24 mouse cellular contexts compared by ENCODE assay signal in the genomic region with DNA sequence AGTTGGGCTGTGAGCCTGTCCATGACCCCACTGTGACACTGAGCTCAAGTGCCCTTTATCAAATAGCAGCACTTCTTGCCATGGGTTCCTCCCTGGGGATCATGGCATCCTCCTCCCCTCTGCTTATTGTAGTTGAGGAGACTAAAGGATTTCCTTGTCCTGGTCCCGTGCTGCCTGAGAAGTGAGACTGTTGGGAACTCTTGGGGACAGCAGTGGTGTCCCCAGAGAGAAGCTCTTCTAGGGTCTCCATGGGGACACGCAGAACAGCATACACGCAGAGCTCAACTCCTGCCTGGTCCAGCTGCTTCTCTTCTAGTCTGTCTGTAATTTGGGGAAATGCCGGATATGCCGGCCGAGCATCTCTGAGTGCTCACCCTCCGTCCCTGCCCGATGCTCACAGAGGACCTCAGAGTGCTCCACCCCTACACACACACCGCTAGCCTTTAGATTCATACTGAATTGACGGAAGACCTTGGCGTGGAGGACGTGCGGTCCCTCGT. TPM values are rescaled to one million over a fixed set of nuclear protein-coding genes. Genes with fewer than 3 reads are reported as not detected.
DNase-seq lines count a peak whose midpoint lies in the region; ATAC-seq and TF ChIP-seq lines count a peak whose summit lies in the region.
"Had no signal": no experiment of that assay in that cellular context is flagged by ENCODE, and none has a peak within 500 bp of the region (broad histone marks: within the 10 kb centered on the region; RNA-seq: fewer than 3 reads in every experiment).

No protein-coding gene starts in this region.

- no peaks in the 10 kb centered on the region for H3K36me3 ChIP-seq in kidney, adult 2 months (ENCODE audit: control insufficient read depth, insufficient read depth, low read length)
- 0 out of 2 replicates have a peak, but pooled peaks cover 2% of the 10 kb centered on the region for H3K36me3 ChIP-seq in hindbrain, embryonic 16.5 days (ENCODE audit: control insufficient read depth, insufficient read depth, low read length)

- H3K9ac ChIP-seq in hindbrain, embryonic 16.5 days (ENCODE audit: low read depth, low read length), result no peak overlapping the region
- H3K9ac ChIP-seq: forebrain, postnatal 0 days; hindbrain, embryonic 12.5 days; liver, postnatal 0 days; neural tube, embryonic 12.5 days had no signal

- TF ChIP-seq CTCF in kidney, adult 2 months (conservative IDR thresholded peaks at IDR 0.05; ENCODE audit: insufficient read depth, insufficient read length, low read depth, low read length), result no peak

- peaks cover 14% of the 10 kb centered on the region for H3K4me1 ChIP-seq in kidney, adult 2 months (ENCODE audit: control insufficient read depth, insufficient read depth, low read length)
- peaks cover 55% of the 10 kb centered on the region for H3K4me1 ChIP-seq in hindbrain, embryonic 16.5 days (ENCODE audit: control insufficient read depth, insufficient read depth, low read depth, low read length)

- TF ChIP-seq POLR2A in kidney, adult 2 months (IDR thresholded peaks at IDR 0.05; ENCODE audit: low read depth, low read length), result no peak

- no peak overlapping the region for H3K27ac ChIP-seq in kidney, adult 2 months (ENCODE audit: insufficient read depth, low read depth, low read length)
- no peak overlapping the region for H3K27ac ChIP-seq in hindbrain, embryonic 16.5 days (ENCODE audit: low read depth, low read length)
- H3K27ac ChIP-seq: hindbrain, embryonic 12.5 days; left cerebral cortex, adult 2 months; neural tube, embryonic 12.5 days had no signal

- 77% methylated on average over 14 of the region's 14 CpGs for WGBS in kidney, adult 2 months
- WGBS in hindbrain, embryonic 16.5 days, result 80% methylated on average over 14 of the region's 14 CpGs

- intact Hi-C loops in heart, postnatal 14 days (cut with DNase I), result no loop called here

- H3K27me3 ChIP-seq in kidney, adult 2 months (replicated peaks; ENCODE audit: control insufficient read depth, insufficient read depth, low read length), result no peaks in the 10 kb centered on the region
- 0 out of 2 replicates have a peak, but pooled peaks cover 2% of the 10 kb centered on the region for H3K27me3 ChIP-seq in hindbrain, embryonic 16.5 days (replicated peaks; ENCODE audit: control insufficient read depth, insufficient read depth, low read length)
- H3K27me3 ChIP-seq: hindbrain, embryonic 12.5 days; neural tube, embryonic 12.5 days had no signal

- H3K4me2 ChIP-seq in hindbrain, embryonic 16.5 days (ENCODE audit: low read length), result no peak overlapping the region
- H3K4me2 ChIP-seq: hindbrain, embryonic 12.5 days; liver, embryonic 11.5 days; neural tube, embryonic 12.5 days had no signal

- peak; percentile 97 for DNase-seq in heart, adult 11 months
- no peak for DNase-seq in heart, postnatal 14 days
- DNase-seq in kidney, adult 2 months, result peak; percentile 46
- DNase-seq in kidney, adult 11 months, result no peak
- DNase-seq in retina, postnatal 1 day, result peak; percentile 5
- DNase-seq in retina, embryonic 14.5 days (ENCODE audit: low spot score), result no peak
- no peak for DNase-seq in lung, postnatal 4 days
- DNase-seq: adrenal gland, postnatal 25 days; cerebellum, adult 8-10 months; cerebellum, postnatal 36 days; embryo, embryonic 11 days; forebrain, postnatal 0 days; liver, postnatal 0 days; midbrain, embryonic 14.5 days; right cerebral cortex, adult 18-20 months; right cerebral cortex, postnatal 4 days; thymus, postnatal 14 days had no signal

- no peak overlapping the region for H3K4me3 ChIP-seq in kidney, adult 2 months (ENCODE audit: insufficient read depth, low read depth, low read length)
- H3K4me3 ChIP-seq in hindbrain, embryonic 16.5 days (ENCODE audit: low read length), result no peak overlapping the region
- H3K4me3 ChIP-seq: hindbrain, embryonic 12.5 days; left cerebral cortex, adult 2 months; neural tube, embryonic 12.5 days had no signal

- no peak for ATAC-seq in hindbrain, embryonic 16.5 days
- ATAC-seq: CD4-positive, CD25-positive, alpha-beta regulatory T cell, adult 4 months; forebrain, postnatal 0 days; liver, postnatal 0 days; lung, postnatal 0 days had no signal

- H3K9me3 ChIP-seq in hindbrain, embryonic 16.5 days (ENCODE audit: control insufficient read depth, low read length), result no peaks in the 10 kb centered on the region
- H3K9me3 ChIP-seq: hindbrain, embryonic 12.5 days; neural tube, embryonic 12.5 days had no signal

RNA-seq across cellular contexts. Expression of a gene that starts 33.6 kb away (rescaled TPM):
- 10 to 100 TPM in 1 of 2 experiments, 1 to 10 TPM in 1; 7.8 to 10.0 TPM for total RNA-seq in heart, postnatal 14 days (2021)
- polyA plus RNA-seq in kidney, adult 2 months (2012; rRNA removed), result 8.0 and 9.2 TPM in 2 replicates
- polyA plus RNA-seq in hindbrain, embryonic 16.5 days (2015; fragmentation: Nextera tagmentation; extraction: Ambion mirVana), result 7.8 and 9.7 TPM in 2 replicates
- polyA plus RNA-seq: CD4-positive, CD25-positive, alpha-beta regulatory T cell, adult 4 months had no signal

Comparison
In these comparisons a context has a peak if more than half of its experiments do, and no peak if none do; other contexts are left out.
1. DNase-seq: peak in heart, adult 11 months (single experiment), kidney, adult 2 months (single experiment) and retina, postnatal 1 day (single experiment); none in heart, postnatal 14 days (0 of 2), kidney, adult 11 months (single experiment), retina, embryonic 14.5 days (single experiment) and lung, postnatal 4 days (0 of 2).